Mouse (Mus musculus) embryo, embryonic 10.5 days (tissue): ENCODE data around the gene Mcm2.
A peak's percentile ranks its signal among the peaks of the same experiment; 100 is the strongest.

ENCODE experiments used
- DNase-seq: peaks from one replicate; pipeline ENCODE4 v3.0.0-alpha.2; 2015; ENCODE audit warnings: low spot score

Mcm2 gene

GRCm38 (mm10) chr6:88847571-88847970 lies 51.0 kb downstream of the Mcm2 start:
- no peak for DNase-seq

GRCm38 (mm10) chr6:88844901-88845565 lies 53.5 kb downstream of the Mcm2 start:
- DNase-seq = no peak

GRCm38 (mm10) chr6:88843781-88844725 lies 54.5 kb downstream of the Mcm2 start:
- no peak for DNase-seq

- DNase-seq = no peak
Observed at GRCm38 (mm10) chr6:88843241-88843640, 55.3 kb downstream of the Mcm2 start.

- DNase-seq = peak; percentile 42
Observed at GRCm38 (mm10) chr6:88842731-88843151, 55.8 kb downstream of the Mcm2 start.

- DNase-seq = peak; percentile 100
Observed at GRCm38 (mm10) chr6:88841781-88842689, 56.5 kb downstream of the Mcm2 start, which contains the start of gene Abtb1. Gene Abtb1 (minus strand): TSS chr6:88841984.

GRCm38 (mm10) chr6:88841514-88841780 lies 57.1 kb downstream of the Mcm2 start:
- DNase-seq = no peak

GRCm38 (mm10) chr6:88840791-88841513 lies 57.6 kb downstream of the Mcm2 start:
- no peak for DNase-seq

- no peak for DNase-seq
Observed at GRCm38 (mm10) chr6:88840211-88840610, 58.4 kb downstream of the Mcm2 start.

GRCm38 (mm10) chr6:88839135-88839970 lies 59.2 kb downstream of the Mcm2 start:
- DNase-seq = no peak

- DNase-seq = no peak
Observed at GRCm38 (mm10) chr6:88838613-88839012, 60.0 kb downstream of the Mcm2 start.

- DNase-seq = no peak
Observed at GRCm38 (mm10) chr6:88837999-88838398, 60.6 kb downstream of the Mcm2 start.

GRCm38 (mm10) chr6:88836178-88836819 lies 62.3 kb downstream of the Mcm2 start:
- no peak for DNase-seq

GRCm38 (mm10) chr6:88835047-88835446 lies 63.5 kb downstream of the Mcm2 start:
- no peak for DNase-seq
